ENCODE assay signal across 13 mouse cellular contexts in the genomic region with DNA sequence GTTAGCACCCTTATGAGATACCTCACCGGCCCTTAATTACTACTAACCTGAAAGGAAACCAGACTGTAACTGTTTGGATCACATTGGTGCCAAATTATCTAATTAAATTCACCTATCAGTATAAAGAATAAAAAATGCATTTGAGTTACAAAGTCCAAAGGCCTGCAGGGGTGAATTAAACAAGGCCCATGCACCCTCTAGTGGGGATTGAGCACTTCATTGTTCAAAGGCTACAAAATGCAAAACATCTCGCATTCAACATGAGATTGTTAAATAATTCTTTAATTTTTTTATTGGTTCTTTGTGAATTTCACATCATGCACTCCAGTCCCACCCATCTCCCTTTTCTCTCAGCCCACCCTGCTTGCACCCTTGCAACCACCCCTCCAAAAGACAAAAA. TPM values are rescaled to one million over a fixed set of nuclear protein-coding genes. Genes with fewer than 3 reads are reported as not detected.
A peak's percentile ranks its signal among the peaks of the same experiment; 100 is the strongest.
DNase-seq lines count a peak whose midpoint lies in the region; ATAC-seq and TF ChIP-seq lines count a peak whose summit lies in the region.
"Had no signal": no experiment of that assay in that cellular context is flagged by ENCODE, and none has a peak within 500 bp of the region (broad histone marks: within the 10 kb centered on the region; RNA-seq: fewer than 3 reads in every experiment).

No protein-coding gene starts in this region.

- POLR2A ChIA-PET in Patski (lab: Charles Lee): no interaction called here

- CTCF ChIA-PET in Patski (lab: Charles Lee): no interaction called here

- no peak overlapping the region for H3K27ac ChIP-seq in heart, adult 2 months
- no peak overlapping the region for H3K27ac ChIP-seq in heart, embryonic 10.5 days
- 0 out of 2 replicates have a peak overlapping the region, but pooled peaks have one; percentile 1 for H3K27ac ChIP-seq in layer of hippocampus, adult 2 months
- H3K27ac ChIP-seq in limb, embryonic 10.5 days: no peak overlapping the region
- H3K27ac ChIP-seq: hindbrain, embryonic 10.5 days; midbrain, embryonic 10.5 days had no signal

- no peak overlapping the region for H3K4me3 ChIP-seq in heart, adult 2 months
- H3K4me3 ChIP-seq in heart, embryonic 10.5 days: no peak overlapping the region
- H3K4me3 ChIP-seq in layer of hippocampus, adult 2 months: no peak overlapping the region
- no peak overlapping the region for H3K4me3 ChIP-seq in limb, embryonic 10.5 days
- H3K4me3 ChIP-seq: hindbrain, embryonic 10.5 days; midbrain, embryonic 10.5 days had no signal

- no peaks in the 10 kb centered on the region for H3K36me3 ChIP-seq in heart, adult 2 months (ENCODE audit: control insufficient read depth, insufficient read depth, low read length)
- H3K36me3 ChIP-seq in heart, embryonic 10.5 days: no peaks in the 10 kb centered on the region
- H3K36me3 ChIP-seq in limb, embryonic 10.5 days: no peaks in the 10 kb centered on the region
- H3K36me3 ChIP-seq: G1E; hindbrain, embryonic 10.5 days; midbrain, embryonic 10.5 days had no signal

- DNase-seq in heart, adult 2 months: no peak
- DNase-seq in heart, embryonic 10.5 days (ENCODE audit: low spot score): no peak
- peak in 1 of 2 experiments; percentile 33 for DNase-seq in layer of hippocampus, adult 2 months (ENCODE audit: low spot score in 2 of 2)
- DNase-seq in layer of hippocampus, postnatal 36 days: no peak
- DNase-seq in 3T3-L1 (ENCODE audit: low read depth, low spot score) (peak; percentile 36), Patski (ENCODE audit: low read depth, low spot score) (no peak)
- no peak for DNase-seq in limb, embryonic 10.5 days (ENCODE audit: low spot score)
- DNase-seq: adrenal gland, postnatal 25 days; cerebellum, adult 9-10 months; gastrocnemius, postnatal 25 days had no signal

- no peaks in the 10 kb centered on the region for H3K4me1 ChIP-seq in heart, adult 2 months (ENCODE audit: control insufficient read depth, insufficient read depth, low read length)
- H3K4me1 ChIP-seq in heart, embryonic 10.5 days: no peaks in the 10 kb centered on the region
- H3K4me1 ChIP-seq in limb, embryonic 10.5 days: no peaks in the 10 kb centered on the region
- H3K4me1 ChIP-seq: hindbrain, embryonic 10.5 days; midbrain, embryonic 10.5 days had no signal

- peak; percentile 54 for TF ChIP-seq CTCF in heart, adult 2 months (IDR thresholded peaks at IDR 0.05)
- peak; percentile 78 for TF ChIP-seq CTCF in layer of hippocampus, adult 2 months (conservative IDR thresholded peaks at IDR 0.05)
- TF ChIP-seq CTCF in Patski (IDR thresholded peaks at IDR 0.05): peak; percentile 59

- no peak for TF ChIP-seq POLR2A in heart, adult 2 months (IDR thresholded peaks at IDR 0.05; ENCODE audit: insufficient read depth, low read depth, low read length)

- H3K9me3 ChIP-seq in heart, embryonic 10.5 days: no peaks in the 10 kb centered on the region
- no peaks in the 10 kb centered on the region for H3K9me3 ChIP-seq in limb, embryonic 10.5 days (replicated peaks)
- H3K9me3 ChIP-seq: G1E; hindbrain, embryonic 10.5 days; midbrain, embryonic 10.5 days had no signal

- no peaks in the 10 kb centered on the region for H3K79me2 ChIP-seq in heart, adult 2 months (replicated peaks; ENCODE audit: control insufficient read depth, insufficient read depth, low read length)

- no peak for ATAC-seq in Patski

- TF ChIP-seq EP300 in heart, adult 2 months (IDR thresholded peaks at IDR 0.05; ENCODE audit: insufficient read depth, low read depth, low read length): no peak

- in situ Hi-C loops in Patski (cut with MboI; ENCODE audit: low pct_unique_long_range_greater_than_20kb): no loop called here

- WGBS in heart, adult 2 months: 74% methylated on average over 2 of the region's 2 CpGs
- WGBS in heart, embryonic 10.5 days: 72% methylated on average over 2 of the region's 2 CpGs
- WGBS in limb, embryonic 10.5 days: 85% methylated on average over 2 of the region's 2 CpGs

- intact Hi-C loops in heart, adult 2 months (cut with DNase I): no loop called here

- H3K9ac ChIP-seq in heart, adult 2 months (ENCODE audit: low read depth, low read length): no peak overlapping the region

- H3K27me3 ChIP-seq in heart, adult 2 months (ENCODE audit: control insufficient read depth, insufficient read depth, low read length): no peaks in the 10 kb centered on the region
- no peaks in the 10 kb centered on the region for H3K27me3 ChIP-seq in heart, embryonic 10.5 days (ENCODE audit: insufficient read depth, poor library complexity, severe bottlenecking)
- peaks cover 4% of the 10 kb centered on the region for H3K27me3 ChIP-seq in Patski
- H3K27me3 ChIP-seq in limb, embryonic 10.5 days (ENCODE audit: low read depth, poor library complexity, severe bottlenecking): no peaks in the 10 kb centered on the region

RNA-seq across cellular contexts. Expression of gene Pnpt1, which starts 38.1 kb away (rescaled TPM):
- total RNA-seq in heart, adult 2 months (2021): 10 to 100 TPM; 25.7 to 29.1 TPM
- 11.7 and 13.2 TPM in 2 replicates for polyA plus RNA-seq in heart, adult 2 months (2012; rRNA removed)
- polyA plus RNA-seq in heart, embryonic 10.5 days (2016; fragmentation: Nextera tagmentation; extraction: Ambion mirVana): 50.8 and 51.7 TPM in 2 replicates
- total RNA-seq in layer of hippocampus, adult 2 months (2021): 10 to 100 TPM; 21.8 to 22.5 TPM
- 10 to 100 TPM; 19.6 to 27.2 TPM for total RNA-seq in layer of hippocampus, postnatal 36 days (2021)
- polyA plus RNA-seq in Patski (2021): 75.9 TPM
- 47.7 and 51.5 TPM in 2 replicates for polyA plus RNA-seq in limb, embryonic 10.5 days (2016; fragmentation: Nextera tagmentation; extraction: Ambion mirVana)
